Mouse (Mus musculus) midbrain, embryonic 14.5 days (tissue): Measurements from ENCODE around the gene Pde4d. TPM values are rescaled to one million over a fixed set of nuclear protein-coding genes. Genes with fewer than 3 reads are reported as not detected.

Experiments
- ATAC-seq: fragments of 200-750 bp; cut with Nextera tagmentation; 2 replicates; pipeline ENCODE4 v1.8.0; 2017; ENCODE audit warnings: moderate number of reproducible peaks, moderate library complexity; ENCODE audit not compliant: low FRiP score, low TSS enrichment
- DNase-seq: peaks from one replicate; pipeline ENCODE4 v3.0.0-alpha.2; 2015
- H3K27ac ChIP-seq: fragments of 300-500 bp; sonication (generic); replicated peaks from 2 replicates; pipeline ENCODE4 v1.5.1; 2014; ENCODE audit warnings: mild to moderate bottlenecking, low read depth, low read length, moderate library complexity
- H3K27me3 ChIP-seq: fragments of 300-500 bp; sonication (generic); 2 replicates; pipeline ENCODE4 v1.6.1; 2014; ENCODE audit warnings: low read length, control low read depth, mixed read lengths; ENCODE audit not compliant: control insufficient read depth, insufficient read depth
- H3K36me3 ChIP-seq: fragments of 300-500 bp; sonication (generic); 2 replicates; pipeline ENCODE4 v1.6.1; 2014; ENCODE audit warnings: low read length, control low read depth; ENCODE audit not compliant: control insufficient read depth, insufficient read depth
- H3K4me1 ChIP-seq: fragments of 300-500 bp; sonication (generic); 2 replicates; pipeline ENCODE4 v1.6.1; 2014; ENCODE audit warnings: mild to moderate bottlenecking, antibody characterized with exemption, low read length, control low read depth; ENCODE audit not compliant: control insufficient read depth, insufficient read depth
- H3K4me2 ChIP-seq: fragments of 300-500 bp; sonication (generic); 2 replicates; pipeline ENCODE4 v1.6.1; 2014; ENCODE audit warnings: mild to moderate bottlenecking, low read length, moderate library complexity
- H3K4me3 ChIP-seq: fragments of 300-500 bp; sonication (generic); replicated peaks from 2 replicates; pipeline ENCODE4 v1.5.1; 2014; ENCODE audit warnings: low read depth, low read length
- H3K9ac ChIP-seq: fragments of 300-500 bp; sonication (generic); replicated peaks from 2 replicates; pipeline ENCODE4 v1.6.1; 2014; ENCODE audit warnings: mild to moderate bottlenecking, low read length, moderate library complexity
- H3K9me3 ChIP-seq: fragments of 300-500 bp; sonication (generic); 2 replicates; pipeline ENCODE4 v1.6.1; 2016; ENCODE audit warnings: low read length, control low read depth, mixed read lengths; ENCODE audit not compliant: control insufficient read depth
- WGBS: fragments of 180-500 bp; shearing (Covaris S2); extraction: QIAGEN DNeasy Blood & Tissue Kit; methylation state at CpG from one replicate; pipeline ENCODE4 v1.1.7; 2014; 5-methylcytosine and 5-hydroxymethylcytosine counted together
- polyA plus RNA-seq: library from polyadenylated mRNA; unstranded; fragments of >200 nt; fragmentation: Nextera tagmentation; extraction: Ambion mirVana; gene quantifications from 2 replicates; pipeline ENCODE4 v1.2.1, GENCODE M21; 2014

Pde4d gene
- polyA plus RNA-seq, 1 experiment from 2014 or later: 27.1 TPM

- WGBS: 0% methylated on average over 15 of the region's 15 CpGs
- peak overlapping the region; percentile 58 for H3K4me2 ChIP-seq
Observed at GRCm38 (mm10) chr13:109822413-109823298, 1372.9 kb downstream of the Pde4d start.

GRCm38 (mm10) chr13:109823307-109824031 is 1373.7 kb downstream of the Pde4d start:
- Histone ChIP-seq H3K4me1 (peaks cover 33% of the 10 kb centered on the region), H3K27ac (peak overlapping the region; percentile 94), H3K9ac (peak overlapping the region; percentile 39; the same call in 1 of the 2 replicates), H3K36me3 (no peaks in the 10 kb centered on the region), H3K4me3 (peak overlapping the region; percentile 33), H3K4me2 (peak overlapping the region; percentile 58), H3K27me3 (no peaks in the 10 kb centered on the region), H3K9me3 (no peaks in the 10 kb centered on the region)
- peak; percentile 73 for DNase-seq
- 8% methylated on average over 11 of the region's 11 CpGs for WGBS
- ATAC-seq: no peak

More at GRCm38 (mm10) chr13:109822413-109823298, 1372.9 kb downstream of the Pde4d start:
- Histone ChIP-seq H3K4me1 (peaks cover 33% of the 10 kb centered on the region), H3K4me3 (peak overlapping the region; percentile 33), H3K9me3 (no peaks in the 10 kb centered on the region), H3K36me3 (no peaks in the 10 kb centered on the region), H3K27me3 (no peaks in the 10 kb centered on the region), H3K27ac (peak overlapping the region; percentile 94), H3K9ac (peak overlapping the region; percentile 53)
- DNase-seq (peak; percentile 98), ATAC-seq (peak; percentile 95)

- Histone ChIP-seq H3K9me3 (no peaks in the 10 kb centered on the region), H3K9ac (no peak overlapping the region), H3K36me3 (no peaks in the 10 kb centered on the region), H3K4me3 (no peak overlapping the region), H3K27me3 (no peaks in the 10 kb centered on the region), H3K4me1 (peaks cover 33% of the 10 kb centered on the region), H3K4me2 (no peak overlapping the region), H3K27ac (no peak overlapping the region)
- DNase-seq (no peak), ATAC-seq (no peak)
- WGBS: 90% methylated on average over 6 of the region's 6 CpGs
Observed at GRCm38 (mm10) chr13:109825891-109826290, 1376.1 kb downstream of the Pde4d start.

- no peak for DNase-seq
- Histone ChIP-seq H3K36me3 (no peaks in the 10 kb centered on the region), H3K9me3 (no peaks in the 10 kb centered on the region), H3K4me3 (no peak overlapping the region), H3K4me1 (peaks cover 21% of the 10 kb centered on the region), H3K27ac (no peak overlapping the region), H3K4me2 (no peak overlapping the region), H3K9ac (no peak overlapping the region), H3K27me3 (no peaks in the 10 kb centered on the region)
- 68% methylated on average over 6 of the region's 6 CpGs for WGBS
- no peak for ATAC-seq
Observed at GRCm38 (mm10) chr13:109827341-109827740, 1377.6 kb downstream of the Pde4d start.

GRCm38 (mm10) chr13:109827909-109828308 is 1378.2 kb downstream of the Pde4d start:
- Histone ChIP-seq H3K27me3 (no peaks in the 10 kb centered on the region), H3K9me3 (no peaks in the 10 kb centered on the region), H3K4me2 (no peak overlapping the region), H3K4me3 (no peak overlapping the region), H3K36me3 (no peaks in the 10 kb centered on the region), H3K27ac (no peak overlapping the region), H3K9ac (no peak overlapping the region), H3K4me1 (peaks cover 18% of the 10 kb centered on the region)
- WGBS: 92% methylated on average over 3 of the region's 3 CpGs
- ATAC-seq: no peak
- no peak for DNase-seq

GRCm38 (mm10) chr13:109829444-109829843 is 1379.7 kb downstream of the Pde4d start:
- no peak for DNase-seq
- Histone ChIP-seq H3K27ac (no peak overlapping the region), H3K4me2 (no peak overlapping the region), H3K4me1 (peaks cover 6% of the 10 kb centered on the region; the same call in 1 of the 2 replicates), H3K9me3 (no peaks in the 10 kb centered on the region), H3K9ac (no peak overlapping the region), H3K36me3 (no peaks in the 10 kb centered on the region), H3K4me3 (no peak overlapping the region), H3K27me3 (no peaks in the 10 kb centered on the region)
- 84% methylated on average over 3 of the region's 3 CpGs for WGBS
- ATAC-seq: no peak

- no peaks in the 10 kb centered on the region for H3K36me3 ChIP-seq
- WGBS: 88% methylated on average over 3 of the region's 3 CpGs
- H3K27ac ChIP-seq: no peak overlapping the region
- H3K4me3 ChIP-seq: no peak overlapping the region
- H3K27me3 ChIP-seq: no peaks in the 10 kb centered on the region
- H3K9ac ChIP-seq: no peak overlapping the region
- ATAC-seq (no peak), DNase-seq (no peak)
- H3K4me1 ChIP-seq: no peaks in the 10 kb centered on the region
- no peak overlapping the region for H3K4me2 ChIP-seq
- no peaks in the 10 kb centered on the region for H3K9me3 ChIP-seq
Observed at GRCm38 (mm10) chr13:109834935-109835334, 1385.2 kb downstream of the Pde4d start.

GRCm38 (mm10) chr13:109837453-109837852 is 1387.7 kb downstream of the Pde4d start:
- no peaks in the 10 kb centered on the region for H3K4me1 ChIP-seq
- no peaks in the 10 kb centered on the region for H3K36me3 ChIP-seq
- ATAC-seq (no peak), DNase-seq (no peak)
- no peak overlapping the region for H3K4me2 ChIP-seq
- WGBS: 88% methylated on average over 11 of the region's 11 CpGs
- no peaks in the 10 kb centered on the region for H3K27me3 ChIP-seq
- H3K9ac ChIP-seq: no peak overlapping the region
- H3K4me3 ChIP-seq: no peak overlapping the region
- H3K27ac ChIP-seq: no peak overlapping the region
- H3K9me3 ChIP-seq: no peaks in the 10 kb centered on the region
